ENCODE assay signal across 9 mouse cellular contexts in genomic region chr8:12757231-12757940, GRCm38 (mm10). TPM values are rescaled to one million over a fixed set of nuclear protein-coding genes. Genes with fewer than 3 reads are reported as not detected.
DNase-seq lines count a peak whose midpoint lies in the region; ATAC-seq and TF ChIP-seq lines count a peak whose summit lies in the region.
"Had no signal": no experiment of that assay in that cellular context is flagged by ENCODE, and none has a peak within 500 bp of the region (broad histone marks: within the 10 kb centered on the region; RNA-seq: fewer than 3 reads in every experiment).

No protein-coding gene starts in this region.

- DNase-seq in gastrocnemius, postnatal 10 days, result peak; percentile 37
- no peak for DNase-seq in gastrocnemius, adult 8-10 months (ENCODE audit: low spot score in 2 of 2)
- DNase-seq in embryonic facial prominence, embryonic 10.5 days (ENCODE audit: low spot score), result peak; percentile 52
- DNase-seq in hindbrain, embryonic 10.5 days (ENCODE audit: low spot score), result peak; percentile 56
- DNase-seq in left cerebral cortex, postnatal 4 days, result peak; percentile 16
- peak; percentile 21 for DNase-seq in midbrain, postnatal 0 days (ENCODE audit: low spot score)
- DNase-seq in thymus, postnatal 25 days, result peak; percentile 25

- no peaks in the 10 kb centered on the region for H3K9me3 ChIP-seq in embryonic facial prominence, embryonic 10.5 days
- H3K9me3 ChIP-seq in hindbrain, embryonic 10.5 days, result no peaks in the 10 kb centered on the region
- H3K9me3 ChIP-seq in midbrain, postnatal 0 days (ENCODE audit: low read length), result no peaks in the 10 kb centered on the region

- H3K4me2 ChIP-seq in midbrain, postnatal 0 days (ENCODE audit: low read depth, low read length, poor library complexity, severe bottlenecking), result peak overlapping the region; percentile 91

- peaks cover 25% of the 10 kb centered on the region for H3K4me1 ChIP-seq in embryonic facial prominence, embryonic 10.5 days
- peaks cover 25% of the 10 kb centered on the region for H3K4me1 ChIP-seq in hindbrain, embryonic 10.5 days (replicated peaks)
- 0 out of 2 replicates have a peak, but pooled peaks cover 4% of the 10 kb centered on the region for H3K4me1 ChIP-seq in midbrain, postnatal 0 days (ENCODE audit: insufficient read depth, low read length)

- whole genome bisulfite sequencing in embryonic facial prominence, embryonic 10.5 days, result under 1% methylated on average over 61 of the region's 61 CpGs
- WGBS in hindbrain, embryonic 10.5 days, result under 1% methylated on average over 60 of the region's 61 CpGs
- WGBS in midbrain, postnatal 0 days, result 1% methylated on average over 52 of the region's 61 CpGs

- 0 out of 2 replicates have a peak, but pooled peaks cover 4% of the 10 kb centered on the region for H3K36me3 ChIP-seq in embryonic facial prominence, embryonic 10.5 days (replicated peaks)
- peaks cover 6% of the 10 kb centered on the region; the same call in 1 of the 2 replicates for H3K36me3 ChIP-seq in hindbrain, embryonic 10.5 days
- no peaks in the 10 kb centered on the region for H3K36me3 ChIP-seq in midbrain, postnatal 0 days (ENCODE audit: insufficient read depth, low read length)

- ATAC-seq in activated CD4-positive, CD25-positive, alpha-beta regulatory T cell, adult 4 months, result peak; percentile 14
- peak; percentile 46 for ATAC-seq in midbrain, postnatal 0 days (ENCODE audit: low FRiP score)

- TF ChIP-seq CTCF in midbrain, postnatal 0 days (IDR thresholded peaks at IDR 0.05), result no peak

- peak overlapping the region; percentile 71 for H3K9ac ChIP-seq in midbrain, postnatal 0 days (replicated peaks; ENCODE audit: low read length, poor library complexity, severe bottlenecking)

- H3K27me3 ChIP-seq in embryonic facial prominence, embryonic 10.5 days (replicated peaks; ENCODE audit: low read depth, poor library complexity, severe bottlenecking), result peaks cover 30% of the 10 kb centered on the region
- peaks cover 32% of the 10 kb centered on the region for H3K27me3 ChIP-seq in hindbrain, embryonic 10.5 days (ENCODE audit: insufficient read depth, poor library complexity, severe bottlenecking)
- H3K27me3 ChIP-seq in midbrain, postnatal 0 days (ENCODE audit: insufficient read depth, low read length), result no peaks in the 10 kb centered on the region
- H3K27me3 ChIP-seq: Patski had no signal

- peak overlapping the region; percentile 84 for H3K27ac ChIP-seq in embryonic facial prominence, embryonic 10.5 days (replicated peaks)
- peak overlapping the region; percentile 89 for H3K27ac ChIP-seq in hindbrain, embryonic 10.5 days
- H3K27ac ChIP-seq in midbrain, postnatal 0 days (ENCODE audit: low read depth, low read length), result peak overlapping the region; percentile 65

- intact Hi-C loops in left cerebral cortex, postnatal 4 days (cut with DNase I), result no loop called here

- peak overlapping the region; percentile 88 for H3K4me3 ChIP-seq in embryonic facial prominence, embryonic 10.5 days
- H3K4me3 ChIP-seq in hindbrain, embryonic 10.5 days, result peak overlapping the region; percentile 86
- H3K4me3 ChIP-seq in midbrain, postnatal 0 days (ENCODE audit: low read depth, low read length), result peak overlapping the region; percentile 62

RNA-seq across cellular contexts. Expression of gene Atp11a, which starts 0.6 kb away (rescaled TPM):
- total RNA-seq in gastrocnemius, postnatal 10 days (2021), result 10 to 100 TPM; 22.9 to 28.4 TPM
- total RNA-seq in gastrocnemius, adult 8-10 months (2022), result 10 to 100 TPM; 22.9 to 33.6 (median 27.0) TPM
- 1 to 10 TPM; 4.4 to 5.2 TPM for polyA plus RNA-seq in activated CD4-positive, CD25-positive, alpha-beta regulatory T cell, adult 4 months (2017; shearing (Covaris generic))
- 9.8 and 10.2 TPM in 2 replicates for polyA plus RNA-seq in embryonic facial prominence, embryonic 10.5 days (2016; fragmentation: Nextera tagmentation; extraction: Ambion mirVana)
- polyA plus RNA-seq in hindbrain, embryonic 10.5 days (2016; fragmentation: Nextera tagmentation; extraction: Ambion mirVana), result 8.5 and 8.8 TPM in 2 replicates
- 10 to 100 TPM; 63.2 to 64.5 TPM for total RNA-seq in left cerebral cortex, postnatal 4 days (2021)
- 43.8 and 45.9 TPM in 2 replicates for total RNA-seq in midbrain, postnatal 0 days (2014; rRNA removed)
- polyA plus RNA-seq in midbrain, postnatal 0 days (2015; fragmentation: Nextera tagmentation; extraction: Ambion mirVana), result 10.3 and 13.8 TPM in 2 replicates

Comparison
In these comparisons a context has a peak if more than half of its experiments do, and no peak if none do; other contexts are left out.
1. DNase-seq: peak in gastrocnemius, postnatal 10 days (single experiment), embryonic facial prominence, embryonic 10.5 days (single experiment), hindbrain, embryonic 10.5 days (single experiment), left cerebral cortex, postnatal 4 days (single experiment), midbrain, postnatal 0 days (single experiment) and thymus, postnatal 25 days (single experiment); none in gastrocnemius, adult 8-10 months (0 of 2).
2. Peak in every context shown above with its lines, with median percentiles within 50 percentile points of each other: H3K27ac ChIP-seq and H3K4me3 ChIP-seq.